Mouse (Mus musculus) limb, embryonic 14.5 days (tissue): Measurements from ENCODE around the gene Sephs2. TPM values are rescaled to one million over a fixed set of nuclear protein-coding genes. Genes with fewer than 3 reads are reported as not detected.

Experiments used
- ATAC-seq: fragments of 200-750 bp; cut with Nextera tagmentation; 2 replicates; pipeline ENCODE4 v1.8.0; 2017; ENCODE audit warnings: low read depth, moderate number of reproducible peaks, moderate TSS enrichment; ENCODE audit not compliant: low FRiP score
- DNase-seq: peaks from one replicate; pipeline ENCODE4 v3.0.0-alpha.2; 2015; ENCODE audit warnings: low spot score
- H3K27ac ChIP-seq: fragments of 300-500 bp; sonication (generic); replicated peaks from 2 replicates; pipeline ENCODE4 v1.5.1; 2014; ENCODE audit warnings: low read depth, mild to moderate bottlenecking, low read length, moderate library complexity, mixed read lengths
- H3K27me3 ChIP-seq: fragments of 300-500 bp; sonication (generic); 2 replicates; pipeline ENCODE4 v1.6.1; 2014; ENCODE audit warnings: low read length, mixed read lengths; ENCODE audit not compliant: control insufficient read depth, insufficient read depth
- H3K36me3 ChIP-seq: fragments of 300-500 bp; sonication (generic); 2 replicates; pipeline ENCODE4 v1.6.1; 2014; ENCODE audit warnings: mild to moderate bottlenecking, low read length, moderate library complexity, mixed read lengths; ENCODE audit not compliant: control insufficient read depth, insufficient read depth
- H3K4me1 ChIP-seq: fragments of 300-500 bp; sonication (generic); 2 replicates; pipeline ENCODE4 v1.6.1; 2014; ENCODE audit warnings: antibody characterized with exemption, low read length, mixed read lengths; ENCODE audit not compliant: control insufficient read depth, insufficient read depth
- H3K4me2 ChIP-seq: fragments of 300-500 bp; sonication (generic); replicated peaks from 2 replicates; pipeline ENCODE4 v1.6.1; 2014; ENCODE audit warnings: low read depth, mild to moderate bottlenecking, low read length, moderate library complexity; ENCODE audit not compliant: severe bottlenecking
- H3K4me3 ChIP-seq: fragments of 300-500 bp; sonication (generic); replicated peaks from 2 replicates; pipeline ENCODE4 v1.5.1; 2014; ENCODE audit warnings: low read length
- H3K9ac ChIP-seq: fragments of 300-500 bp; sonication (generic); 2 replicates; pipeline ENCODE4 v1.6.1; 2014; ENCODE audit warnings: mild to moderate bottlenecking, low read depth, low read length, moderate library complexity; ENCODE audit not compliant: severe bottlenecking
- H3K9me3 ChIP-seq: fragments of 300-500 bp; sonication (generic); 2 replicates; pipeline ENCODE4 v1.6.1; 2016; ENCODE audit warnings: low read length; ENCODE audit not compliant: control insufficient read depth
- POLR2A ChIP-seq: fragments of 200-500 bp; IDR thresholded peaks from 2 replicates; pipeline ENCODE4 v1.8.0; 2012; ENCODE audit warnings: inconsistent platforms, mild to moderate bottlenecking, moderate library complexity, borderline replicate concordance; ENCODE audit not compliant: insufficient read depth, insufficient read length; ENCODE audit errors: extremely low read depth
- WGBS: fragments of 180-500 bp; shearing (Covaris S2); extraction: QIAGEN DNeasy Blood & Tissue Kit; methylation state at CpG from one replicate; pipeline ENCODE4 v1.1.7; 2014; 5-methylcytosine and 5-hydroxymethylcytosine counted together
- polyA plus RNA-seq, 2 experiments: library from polyadenylated mRNA; depleted of rRNA in 1 of 2; stranded (reverse) in 1 of 2; unstranded in 1 of 2; fragments of >200 nt; fragmentation: Nextera tagmentation in 1 of 2; extraction: Ambion mirVana in 1 of 2; gene quantifications; 2 replicates each; pipeline versions ENCODE4 v1.2.1 to v1.2.3; 2012 to 2014

Sephs2 gene
- polyA plus RNA-seq, 2 experiments = 24.3 to 79.3 TPM

- peak overlapping the region; percentile 97 for H3K9ac ChIP-seq
- H3K4me1 ChIP-seq = peaks cover 12% of the 10 kb centered on the region
- DNase-seq (no peak), ATAC-seq (no peak; the same call in 1 of the 2 replicates)
- H3K4me3 ChIP-seq = peak overlapping the region; percentile 90
- H3K27me3 ChIP-seq = no peaks in the 10 kb centered on the region
- no peaks in the 10 kb centered on the region for H3K9me3 ChIP-seq
- peak overlapping the region; percentile 96 for H3K27ac ChIP-seq
- H3K36me3 ChIP-seq = peaks cover 44% of the 10 kb centered on the region
- TF ChIP-seq POLR2A = no peak
- 8% methylated on average over 20 of the region's 20 CpGs for WGBS
- peak overlapping the region; percentile 79 for H3K4me2 ChIP-seq
These were observed 41.8 kb downstream of the Sephs2 start for GRCm38 (mm10) chr7:127231826-127232621.

DNA sequence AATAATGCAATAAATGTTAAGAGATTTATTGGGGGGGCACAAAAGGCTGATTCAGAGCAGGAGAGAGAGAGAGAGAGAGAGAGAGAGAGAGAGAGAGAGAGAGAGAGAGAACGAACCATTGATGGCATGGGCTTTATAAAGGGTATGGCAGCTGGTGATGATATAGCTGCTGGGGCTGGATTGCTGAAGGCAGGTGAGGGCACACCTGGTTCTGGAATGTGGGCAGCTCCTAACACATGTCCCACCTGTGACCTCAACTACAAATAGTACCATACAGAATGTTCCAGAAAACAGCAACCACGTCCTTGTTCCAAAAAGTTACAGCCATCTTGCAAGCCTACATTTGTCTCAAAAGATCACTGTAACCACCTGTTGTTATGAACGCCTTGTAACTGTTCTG, 42.5 kb downstream of the Sephs2 start:
- H3K4me3 ChIP-seq = peak overlapping the region; percentile 90
- ATAC-seq (no peak), DNase-seq (no peak)
- H3K27ac ChIP-seq = no peak overlapping the region
- H3K36me3 ChIP-seq = peaks cover 38% of the 10 kb centered on the region
- peaks cover 12% of the 10 kb centered on the region for H3K4me1 ChIP-seq
- H3K27me3 ChIP-seq = no peaks in the 10 kb centered on the region
- peak overlapping the region; percentile 97; the same call in 1 of the 2 replicates for H3K9ac ChIP-seq
- 42% methylated on average over 3 of the region's 3 CpGs for WGBS
- TF ChIP-seq POLR2A = no peak
- H3K4me2 ChIP-seq = peak overlapping the region; percentile 79
- no peaks in the 10 kb centered on the region for H3K9me3 ChIP-seq

DNA sequence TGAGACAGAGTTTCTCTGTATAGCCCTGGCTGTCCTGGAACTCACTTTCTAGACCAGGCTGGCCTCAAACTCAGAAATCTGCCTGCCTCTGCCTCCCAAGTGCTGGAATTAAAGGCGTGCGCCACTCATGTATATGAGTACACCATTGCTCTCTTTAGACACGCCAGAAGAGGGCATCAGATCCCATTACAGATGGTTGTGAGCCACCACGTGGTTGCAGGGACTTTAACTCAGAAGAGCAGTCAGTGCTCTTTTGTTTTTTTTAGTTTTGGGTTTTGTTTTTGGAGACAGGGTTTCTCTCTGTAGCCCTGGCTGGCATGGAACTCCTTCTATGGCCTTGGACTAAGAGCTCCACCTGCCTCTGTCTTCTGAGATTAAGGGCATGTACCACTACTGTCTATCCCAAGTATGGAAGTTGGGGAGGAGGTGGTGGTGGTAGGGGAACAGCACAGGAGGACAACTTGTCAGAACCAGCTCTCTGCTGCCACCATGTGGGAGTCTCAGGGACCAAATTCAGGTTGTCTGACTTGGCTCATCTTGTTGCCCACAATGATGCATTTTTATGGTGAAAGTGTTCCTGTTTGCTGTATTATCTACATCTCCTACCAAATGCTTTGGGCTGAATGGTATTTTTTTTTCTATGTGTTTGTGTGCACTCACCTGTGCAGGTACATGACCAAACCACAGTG, 45.1 kb downstream of the Sephs2 start:
- DNase-seq = peak; percentile 84
- 70% methylated on average over 4 of the region's 4 CpGs for whole genome bisulfite sequencing

DNA sequence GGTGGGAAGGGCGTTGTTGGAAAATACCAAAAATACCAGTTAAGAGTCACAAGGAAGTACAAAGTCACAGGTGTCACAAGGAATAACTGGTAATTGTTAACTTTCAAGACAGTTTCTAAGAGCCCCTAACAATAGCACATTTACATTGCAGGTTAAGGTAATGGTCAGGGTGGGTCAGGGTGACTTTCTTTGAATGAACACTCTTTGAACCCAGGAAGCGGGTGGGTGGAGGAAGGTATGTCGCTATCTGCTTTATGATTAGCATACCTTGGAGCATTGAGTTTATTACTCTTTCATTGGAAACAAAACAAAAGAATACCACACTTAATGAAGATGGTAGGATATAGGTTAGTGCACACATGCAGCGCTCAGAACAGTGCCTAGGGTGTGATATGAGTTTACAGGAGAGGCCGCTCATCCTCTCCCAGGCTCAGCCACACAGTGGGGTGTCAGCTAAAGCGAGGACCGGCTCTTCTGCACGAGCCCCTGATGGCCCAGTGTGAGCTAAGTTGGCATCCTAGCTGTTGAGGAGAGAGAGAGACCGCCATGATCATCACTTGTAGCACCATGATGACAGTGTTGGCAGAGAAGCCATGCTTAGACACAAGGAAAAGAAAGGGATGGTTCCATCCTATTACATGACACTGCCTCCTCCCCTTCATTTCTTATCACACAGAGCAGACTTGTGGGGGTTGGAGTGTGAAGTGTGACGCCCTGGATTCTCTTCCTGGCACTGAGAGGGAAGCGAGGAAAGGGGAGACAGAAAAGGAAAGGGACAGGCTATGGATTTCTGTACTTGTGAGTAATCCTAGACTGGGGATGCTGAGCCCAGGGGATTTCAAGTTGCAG, 48.5 kb downstream of the Sephs2 start:
- H3K9ac ChIP-seq = no peak overlapping the region
- no peak overlapping the region for H3K4me2 ChIP-seq
- peaks cover 14% of the 10 kb centered on the region; the same call in 1 of the 2 replicates for H3K36me3 ChIP-seq
- H3K27ac ChIP-seq = no peak overlapping the region
- 86% methylated on average over 11 of the region's 11 CpGs for WGBS
- ATAC-seq = no peak
- no peak for DNase-seq
- no peaks in the 10 kb centered on the region for H3K4me1 ChIP-seq
- no peaks in the 10 kb centered on the region for H3K9me3 ChIP-seq
- H3K4me3 ChIP-seq = no peak overlapping the region
- no peak for TF ChIP-seq POLR2A
- no peaks in the 10 kb centered on the region for H3K27me3 ChIP-seq

More for the DNA sequence above, 45.1 kb downstream of the Sephs2 start:
- Histone ChIP-seq H3K27me3 (no peaks in the 10 kb centered on the region), H3K36me3 (peaks cover 21% of the 10 kb centered on the region; the same call in 1 of the 2 replicates), H3K4me2 (no peak overlapping the region), H3K9ac (no peak overlapping the region), H3K9me3 (no peaks in the 10 kb centered on the region), H3K4me1 (peaks cover 8% of the 10 kb centered on the region), H3K27ac (no peak overlapping the region), H3K4me3 (no peak overlapping the region)
- no peak for TF ChIP-seq POLR2A
- ATAC-seq = no peak

DNA sequence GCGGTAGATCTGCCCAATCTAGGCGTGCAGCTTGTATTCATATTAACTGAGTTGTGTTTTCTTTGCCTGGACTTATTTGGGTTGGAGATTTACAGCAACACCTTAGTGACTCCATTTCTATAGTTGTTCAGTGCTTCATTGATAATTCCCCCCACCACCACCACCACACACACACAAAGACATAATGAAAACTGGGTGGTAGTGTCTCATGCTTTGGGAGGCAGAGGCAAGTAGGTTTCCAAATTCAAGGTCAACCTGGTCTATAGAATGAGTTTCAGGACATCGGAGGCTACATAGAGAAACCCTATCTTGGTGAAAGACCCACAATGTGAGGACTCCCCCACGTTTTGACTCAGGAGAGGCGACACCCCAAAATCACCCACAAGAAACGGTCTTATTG, 49.2 kb downstream of the Sephs2 start:
- H3K27ac ChIP-seq = no peak overlapping the region
- no peak overlapping the region for H3K4me2 ChIP-seq
- no peaks in the 10 kb centered on the region for H3K4me1 ChIP-seq
- 92% methylated on average over 6 of the region's 6 CpGs for WGBS
- DNase-seq (no peak), ATAC-seq (no peak)
- no peaks in the 10 kb centered on the region for H3K9me3 ChIP-seq
- H3K27me3 ChIP-seq = no peaks in the 10 kb centered on the region
- H3K36me3 ChIP-seq = peaks cover 7% of the 10 kb centered on the region; the same call in 1 of the 2 replicates
- no peak overlapping the region for H3K9ac ChIP-seq
- H3K4me3 ChIP-seq = no peak overlapping the region
- no peak for TF ChIP-seq POLR2A
